Mouse (Mus musculus): ENCODE results near the gene H2-Ab1.
"Not testable (repeated sequence)": the region's sequence is repeated elsewhere in the genome, so short reads cannot be mapped to it uniquely, and the experiment has no call there.

Gene H2-Ab1

DNA sequence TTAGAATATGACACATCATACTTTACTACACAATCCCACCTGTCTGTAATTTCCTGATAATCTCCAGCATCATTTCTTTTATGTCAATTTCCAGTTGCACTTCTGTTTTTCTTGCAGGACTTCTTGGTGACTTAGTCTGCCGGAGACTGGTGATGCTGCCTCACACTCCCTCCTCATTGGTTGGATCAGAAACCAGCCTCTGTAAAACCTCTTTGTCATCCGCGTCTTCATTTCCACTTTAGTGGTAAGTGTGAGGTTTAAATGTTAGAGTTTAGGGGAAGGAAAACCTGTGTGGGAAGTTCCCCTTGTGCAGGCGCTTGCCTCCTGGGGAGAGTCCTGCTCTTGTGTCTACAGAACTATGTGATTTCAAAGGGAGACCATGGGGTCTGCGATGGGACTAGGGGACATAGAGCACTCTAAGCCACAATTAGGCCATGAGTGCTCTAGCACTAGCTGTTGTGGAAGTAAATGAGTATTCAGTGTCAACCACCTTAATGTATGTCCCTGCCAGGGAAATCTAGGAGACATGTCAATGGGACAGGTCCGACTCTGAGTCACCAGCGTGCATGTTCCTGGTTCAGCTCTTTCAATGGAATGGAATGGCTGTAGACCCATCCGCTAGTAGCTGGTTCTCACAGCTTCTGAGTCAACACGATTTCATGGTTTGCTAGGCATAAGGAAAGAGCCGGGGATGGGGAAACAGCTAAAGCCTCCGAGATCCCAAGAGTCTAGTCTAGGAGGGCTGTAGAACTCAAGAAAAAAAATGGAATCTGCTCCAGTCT, at the start of gene H2-Ab1:
Gene H2-Ab1 (plus strand): TSS at position 96 of the 782 bp plus-strand sequence.
- DNase-seq: peak; percentile 31

DNA sequence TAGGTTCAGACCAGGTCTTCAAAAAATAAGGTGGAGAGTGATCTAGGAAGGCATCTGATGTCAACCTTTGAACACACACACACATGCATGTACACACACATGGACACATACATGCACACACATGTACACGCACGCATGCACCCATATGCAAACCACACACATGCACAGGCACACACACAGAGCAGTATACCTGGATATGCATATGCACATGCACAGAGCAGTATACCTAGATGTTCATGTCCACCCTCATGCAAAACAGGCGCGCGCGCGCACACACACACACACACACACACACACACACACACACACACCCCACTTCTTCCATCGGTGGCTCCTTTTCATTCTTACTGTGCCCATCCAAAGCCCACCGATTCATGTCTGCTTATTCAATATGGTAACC, 49.6 kb upstream of the H2-Ab1 start:
- DNase-seq: no peak

DNA sequence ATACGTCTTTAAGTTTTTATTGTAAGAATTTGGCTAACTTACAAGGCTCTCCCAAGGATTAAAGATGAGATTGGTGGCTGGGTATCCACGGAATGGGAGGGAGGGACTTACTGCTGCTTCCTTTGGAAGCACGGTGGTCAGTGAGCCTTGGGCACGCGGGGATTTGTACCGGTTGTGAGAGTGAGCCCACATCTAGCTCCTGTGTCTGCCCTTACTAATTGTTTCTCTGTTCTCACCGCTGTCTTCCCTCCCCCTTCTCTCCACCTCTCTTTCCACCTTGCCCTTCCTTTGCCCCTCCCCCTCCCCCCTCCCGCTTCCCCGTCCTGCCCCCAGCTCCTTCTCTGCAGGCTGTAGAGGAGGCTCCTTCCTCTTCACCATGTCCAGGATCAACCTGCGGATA, 49.1 kb upstream of the H2-Ab1 start:
- DNase-seq: no peak

DNA sequence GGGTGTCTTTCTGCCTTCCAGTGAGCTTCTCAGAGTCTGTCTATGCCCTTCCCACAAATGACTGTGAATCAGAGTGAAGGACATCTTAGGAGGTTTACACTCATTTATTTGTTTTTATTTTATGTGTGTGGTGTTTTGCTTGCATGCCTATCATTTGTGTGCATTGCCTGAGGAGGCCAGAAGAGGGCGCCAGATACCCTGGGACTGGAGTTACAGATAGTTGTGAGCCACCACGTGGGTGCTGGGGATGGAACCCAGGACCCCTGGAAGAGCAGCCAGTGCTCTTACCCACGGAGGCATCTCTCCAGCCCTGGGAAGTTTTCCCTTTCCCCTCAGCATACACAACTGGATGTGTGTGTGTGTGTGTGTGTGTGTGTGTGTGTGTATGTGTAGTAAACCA, 47.8 kb upstream of the H2-Ab1 start:
- no peak for DNase-seq

DNA sequence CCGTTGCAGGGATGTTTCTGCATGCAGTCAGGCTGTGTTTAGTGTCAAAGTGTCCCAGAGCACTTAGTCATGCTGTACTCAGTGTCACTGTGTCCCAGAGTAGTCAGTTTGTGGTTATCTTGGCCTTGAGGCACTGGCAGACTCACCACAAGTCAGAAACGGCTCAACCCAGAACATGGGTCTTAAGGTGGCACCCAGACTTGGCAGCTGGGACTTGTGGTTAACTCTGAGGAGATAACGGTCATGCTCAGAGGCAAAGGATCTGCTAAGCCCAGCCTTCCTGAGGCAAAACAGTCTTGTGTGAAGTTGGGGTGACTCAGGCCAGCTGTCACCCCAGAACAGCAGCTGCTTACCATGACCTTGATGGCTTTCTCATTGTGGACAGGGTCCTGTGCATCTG, 46.9 kb upstream of the H2-Ab1 start:
- no peak for DNase-seq

DNA sequence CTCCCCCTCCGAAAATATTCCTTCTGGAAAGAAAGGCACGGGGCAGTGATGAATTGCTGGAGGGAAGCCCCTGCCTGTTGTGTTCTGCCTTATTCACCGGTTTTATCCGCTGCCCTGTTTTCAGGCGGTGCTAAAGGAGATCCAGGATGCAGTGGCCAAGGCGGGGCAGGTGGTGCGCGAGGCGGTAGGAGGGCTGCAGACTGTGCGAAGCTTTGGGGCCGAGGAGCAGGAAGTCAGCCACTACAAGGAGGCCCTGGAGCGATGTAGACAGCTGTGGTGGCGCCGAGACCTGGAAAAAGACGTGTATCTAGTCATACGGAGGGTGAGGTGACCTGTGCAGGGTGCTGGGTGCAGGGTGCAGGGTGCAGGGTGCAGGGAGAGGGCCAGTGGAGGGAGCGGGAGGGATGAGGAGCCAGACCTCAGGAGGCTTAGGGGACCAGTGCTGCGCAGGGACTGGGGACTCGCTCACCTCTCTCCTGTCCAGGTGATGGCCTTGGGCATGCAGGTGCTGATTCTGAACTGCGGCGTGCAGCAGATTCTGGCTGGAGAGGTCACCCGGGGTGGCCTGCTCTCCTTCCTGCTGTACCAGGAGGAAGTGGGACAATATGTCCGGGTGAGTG, 45.6 kb upstream of the H2-Ab1 start:
- DNase-seq: no peak

DNA sequence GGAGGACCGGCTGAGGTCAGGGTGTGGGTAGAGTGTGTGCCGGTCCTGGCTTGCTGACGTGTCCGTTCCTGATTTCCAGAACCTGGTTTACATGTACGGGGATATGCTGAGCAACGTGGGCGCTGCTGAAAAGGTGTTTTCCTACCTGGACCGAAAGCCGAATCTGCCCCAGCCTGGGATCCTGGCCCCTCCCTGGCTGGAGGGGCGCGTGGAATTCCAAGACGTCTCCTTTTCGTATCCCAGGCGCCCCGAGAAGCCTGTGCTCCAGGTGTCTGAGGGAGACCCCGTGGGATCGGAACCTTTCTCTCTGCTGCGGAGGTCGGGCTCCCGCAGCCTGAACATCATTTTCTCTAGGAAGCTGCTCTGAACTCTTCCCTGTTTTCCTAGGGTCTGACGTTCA, 43.6 kb upstream of the H2-Ab1 start:
- no peak for DNase-seq

DNA sequence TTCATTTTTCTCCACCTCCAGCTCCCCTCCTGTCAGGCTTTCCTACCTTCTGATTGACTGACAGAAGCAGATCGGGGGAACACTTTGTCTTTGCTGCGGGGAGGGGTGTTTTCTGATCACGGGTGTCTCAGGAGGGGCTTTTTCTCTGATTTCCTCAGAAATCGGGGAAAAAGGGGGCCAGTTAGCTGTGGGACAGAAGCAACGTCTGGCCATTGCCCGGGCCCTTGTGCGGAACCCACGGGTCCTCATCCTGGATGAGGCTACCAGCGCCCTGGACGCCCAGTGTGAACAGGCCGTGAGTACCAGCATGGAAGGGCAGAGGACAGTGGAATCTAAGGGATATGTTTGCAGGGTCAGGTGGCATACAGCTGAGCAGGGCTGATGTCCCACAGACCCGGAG, 42.3 kb upstream of the H2-Ab1 start:
- DNase-seq: no peak

DNA sequence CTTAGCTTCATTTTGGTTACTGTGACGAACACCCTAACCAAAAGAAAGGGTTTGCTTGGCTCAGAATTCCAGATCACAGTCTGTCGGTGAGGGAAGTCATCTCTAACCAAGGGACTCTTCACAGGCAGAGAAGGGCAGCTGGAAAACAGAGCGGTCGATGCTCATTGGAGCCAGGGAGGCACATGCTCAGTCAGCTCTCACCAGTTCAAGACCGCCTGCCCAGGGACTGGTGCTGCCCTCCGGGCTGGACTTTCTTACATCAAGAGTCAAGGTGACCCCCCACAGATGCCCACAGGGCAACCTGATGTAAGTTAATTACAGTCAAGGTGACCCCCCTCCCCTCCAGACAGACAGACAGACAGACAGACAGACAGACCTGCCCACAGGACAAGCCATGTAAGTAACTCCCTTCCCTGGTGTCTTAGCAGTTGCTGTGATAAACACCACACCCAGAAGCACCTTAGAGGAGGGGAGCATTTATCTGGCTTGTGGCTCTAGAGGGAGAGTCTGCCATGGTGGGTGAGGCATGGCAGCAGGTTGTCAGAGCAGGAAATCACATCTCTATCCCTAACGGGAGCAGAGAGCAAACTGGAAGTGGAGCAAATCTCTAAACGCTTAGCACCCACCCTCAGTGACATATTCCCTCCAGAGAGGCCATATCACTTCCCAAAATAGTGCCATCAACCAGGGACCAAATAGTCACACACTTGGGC, 40.1 kb upstream of the H2-Ab1 start:
- DNase-seq: no peak

DNA sequence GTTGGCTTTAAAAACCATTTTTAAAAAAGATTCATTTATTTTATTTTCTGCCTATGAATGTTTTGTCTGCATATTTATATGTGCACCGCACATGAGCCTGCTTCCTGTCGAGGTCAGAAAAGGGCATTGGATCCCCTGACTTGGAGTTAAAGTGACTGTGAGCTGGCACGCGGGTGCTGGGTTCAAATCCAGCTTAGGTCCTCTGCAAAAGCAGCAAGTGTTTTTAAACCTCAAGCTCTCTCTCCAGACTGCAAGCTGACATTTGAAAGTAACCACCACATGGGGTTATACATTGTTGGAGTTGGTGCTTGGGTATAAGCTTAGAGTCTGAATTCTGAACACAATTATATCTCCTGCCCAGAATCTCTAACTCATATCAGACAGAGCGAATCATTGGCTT, 39.5 kb upstream of the H2-Ab1 start:
- DNase-seq: no peak

DNA sequence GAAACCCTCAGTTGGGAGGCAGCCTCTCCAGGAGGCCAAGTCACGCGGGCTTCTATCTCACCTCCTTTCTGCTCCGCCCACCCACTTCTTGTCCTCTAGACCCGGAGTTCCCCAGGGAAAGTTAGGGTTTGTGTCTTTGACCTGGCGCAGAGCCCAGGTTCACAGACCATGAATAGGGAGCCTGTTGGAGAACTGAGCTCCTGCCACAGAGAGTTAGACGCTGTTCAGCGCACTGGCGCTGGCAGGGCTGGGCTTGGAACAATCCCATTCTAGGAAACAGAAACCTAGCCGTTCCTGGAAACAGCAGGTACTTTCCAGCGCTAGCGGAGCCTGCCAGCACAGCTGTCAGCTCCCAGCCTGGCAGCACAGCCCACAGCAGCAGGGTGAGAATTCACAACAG, 38.8 kb upstream of the H2-Ab1 start:
- no peak for DNase-seq

DNA sequence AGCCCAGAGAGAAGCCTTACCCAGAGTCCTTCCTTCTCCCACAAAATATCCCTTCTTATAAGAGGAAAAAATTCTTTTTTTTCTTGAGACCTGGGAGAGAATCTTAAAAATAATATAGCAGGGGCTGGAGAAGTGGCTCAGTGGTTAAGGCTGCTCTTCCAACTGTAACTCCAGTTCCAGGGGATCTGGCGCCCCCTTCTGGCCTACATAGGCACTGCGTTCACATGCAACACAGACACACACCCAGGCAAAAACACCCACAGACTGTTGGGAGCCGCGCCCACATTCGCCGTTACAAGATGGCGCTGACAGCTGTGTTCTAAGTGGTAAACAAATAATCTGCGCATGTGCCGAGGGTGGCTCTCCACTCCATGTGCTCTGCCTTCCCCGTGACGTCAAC, 38.4 kb upstream of the H2-Ab1 start:
- DNase-seq: not testable (repeated sequence)

DNA sequence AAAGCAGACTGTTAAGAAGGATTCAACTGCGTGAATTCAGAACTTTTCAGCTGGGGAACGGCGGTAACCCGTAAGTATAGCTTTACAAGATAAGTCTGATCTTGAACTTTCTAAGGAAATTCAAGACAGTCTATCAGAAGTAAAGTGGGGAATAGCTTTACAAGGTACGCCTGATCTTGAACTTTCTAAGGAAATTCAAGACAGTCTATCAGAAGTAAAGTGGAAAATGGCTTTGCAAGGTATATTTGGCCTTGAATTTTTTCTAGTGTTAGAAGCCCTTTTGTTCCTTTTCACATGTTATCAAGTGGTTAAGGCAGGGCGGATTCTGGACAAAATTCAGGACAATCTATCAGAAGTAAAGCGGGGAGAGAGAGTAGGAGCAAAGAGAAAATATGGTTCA, 37.7 kb upstream of the H2-Ab1 start:
- DNase-seq: not testable (repeated sequence)

DNA sequence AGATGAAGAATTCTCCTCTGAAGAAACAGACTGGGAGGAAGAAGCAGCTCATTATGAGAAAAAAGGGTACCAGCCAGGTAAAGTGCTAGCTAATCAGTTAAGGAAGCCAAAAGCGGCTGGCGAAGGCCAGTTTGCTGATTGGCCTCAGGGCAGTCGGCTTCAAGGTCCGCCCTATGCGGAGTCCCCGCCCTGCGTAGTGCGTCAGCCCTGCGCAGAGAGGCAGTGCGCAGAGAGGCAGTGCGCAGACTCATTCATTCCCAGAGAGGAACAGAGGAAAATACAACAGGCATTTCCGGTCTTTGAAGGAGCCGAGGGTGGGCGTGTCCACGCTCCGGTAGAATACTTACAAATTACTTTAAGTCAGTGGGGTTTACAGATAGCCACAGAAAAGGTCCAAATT, 37.1 kb upstream of the H2-Ab1 start:
- DNase-seq: not testable (repeated sequence)

DNA sequence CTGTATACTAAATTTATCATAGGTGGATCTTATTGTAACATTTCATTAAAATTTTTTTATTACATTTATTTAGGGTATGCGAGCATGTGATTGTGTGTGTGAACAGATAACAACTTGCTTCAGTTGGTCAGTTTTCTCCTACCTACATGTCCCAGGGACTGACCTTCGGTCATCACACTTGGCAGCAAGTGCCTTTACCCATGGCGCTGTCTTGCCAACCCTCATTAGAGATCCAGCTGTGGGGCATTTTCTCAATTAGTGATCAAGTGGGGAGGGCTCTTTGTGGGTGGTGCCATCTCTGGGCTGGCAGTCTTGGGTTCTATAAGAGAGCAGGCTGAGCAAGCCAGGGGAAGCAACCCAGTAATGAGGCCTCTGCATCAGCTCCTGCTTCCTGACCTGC, 32.7 kb upstream of the H2-Ab1 start:
- no peak for DNase-seq

DNA sequence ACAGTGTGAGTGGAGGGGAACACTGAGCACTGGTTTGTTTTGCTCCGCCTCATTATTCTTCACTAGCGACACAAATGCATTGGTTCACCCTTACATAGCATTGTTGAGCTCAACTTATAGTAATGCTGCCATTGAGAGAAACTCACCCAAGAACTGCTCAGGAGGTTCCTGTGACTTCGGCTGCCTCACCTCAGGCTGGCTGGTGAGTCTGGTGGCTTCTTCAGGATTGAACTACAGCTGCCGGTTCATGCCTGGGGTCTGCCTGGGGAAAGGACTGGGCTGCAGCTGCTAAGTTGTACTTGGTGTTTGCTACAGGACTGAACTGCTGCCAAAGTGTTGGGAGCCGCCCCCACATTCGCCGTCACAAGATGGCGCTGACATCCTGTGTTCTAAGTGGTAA, 32.1 kb upstream of the H2-Ab1 start:
- no peak for DNase-seq

DNA sequence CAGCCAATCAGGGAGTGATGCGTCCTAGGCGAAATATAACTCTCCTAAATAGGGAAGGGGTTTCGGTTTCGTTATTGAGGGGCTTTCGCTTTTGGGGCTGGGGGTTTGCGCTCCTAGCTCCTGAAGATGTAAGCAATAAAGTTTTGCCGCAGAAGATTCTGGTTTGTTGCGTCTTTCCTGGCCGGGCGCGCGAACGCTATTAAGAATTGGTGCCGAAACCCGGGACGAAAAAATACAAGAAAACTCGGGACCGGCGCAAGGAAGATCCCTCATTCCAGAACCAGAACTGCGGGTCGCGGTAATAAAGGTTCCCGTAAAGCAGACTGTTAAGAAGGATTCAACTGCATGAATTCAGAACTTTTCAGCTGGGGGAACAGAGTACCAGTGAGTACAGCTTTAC, 31.6 kb upstream of the H2-Ab1 start:
- DNase-seq: not testable (repeated sequence)

DNA sequence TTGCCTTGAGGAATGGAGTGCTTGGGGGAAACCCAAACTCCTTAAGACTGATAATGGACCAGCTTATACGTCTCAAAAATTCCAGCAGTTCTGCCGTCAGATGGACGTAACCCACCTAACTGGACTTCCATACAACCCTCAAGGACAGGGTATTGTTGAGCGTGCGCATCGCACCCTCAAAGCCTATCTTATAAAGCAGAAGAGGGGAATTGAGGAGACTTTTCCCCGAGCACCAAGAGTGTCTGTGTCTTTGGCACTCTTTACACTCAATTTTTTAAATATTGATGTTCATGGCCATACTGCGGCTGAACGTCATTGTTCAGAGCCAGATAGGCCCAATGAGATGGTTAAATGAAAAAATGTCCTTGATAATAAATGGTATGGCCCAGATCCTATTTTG, 26.5 kb upstream of the H2-Ab1 start:
- not testable (repeated sequence) for DNase-seq

DNA sequence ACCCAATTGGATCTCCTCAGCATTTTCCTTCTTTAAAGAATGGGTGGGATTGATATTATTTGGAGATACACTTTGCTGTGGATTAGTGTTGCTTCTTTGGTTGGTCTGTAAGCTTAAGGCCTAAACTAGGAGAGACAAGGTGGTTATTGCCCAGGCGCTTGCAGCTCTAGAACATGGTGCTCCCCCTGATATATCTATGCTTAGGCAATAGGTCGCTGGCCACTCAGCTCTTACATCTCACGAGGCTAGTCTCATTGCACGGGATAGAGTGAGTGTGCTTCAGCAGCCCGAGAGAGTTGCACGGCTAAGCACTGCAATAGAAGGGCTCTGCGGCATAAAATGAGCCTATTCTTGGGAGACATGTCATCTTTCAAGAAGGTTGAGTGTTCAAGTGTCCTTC, 25.5 kb upstream of the H2-Ab1 start:
- not testable (repeated sequence) for DNase-seq

DNA sequence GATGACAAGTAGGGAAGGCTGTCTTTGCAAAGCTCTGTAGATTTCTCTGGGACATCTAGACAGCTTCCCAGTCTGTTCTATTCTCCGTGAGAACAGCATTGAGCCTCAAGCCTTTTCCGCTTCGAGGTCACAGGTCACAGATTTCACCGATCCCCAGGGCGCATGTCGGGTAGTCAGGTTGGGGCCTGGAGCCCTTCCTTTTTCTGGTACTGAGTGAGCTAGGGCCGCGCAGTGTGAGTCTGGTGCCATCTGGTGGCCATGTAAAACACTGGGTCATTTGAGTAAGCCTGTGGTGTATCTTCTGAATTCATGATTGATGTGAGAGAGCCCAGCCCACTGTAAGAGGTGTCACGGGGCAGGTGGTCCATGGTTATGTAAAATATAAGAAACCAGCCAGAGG, 22.6 kb upstream of the H2-Ab1 start:
- peak; percentile 53 for DNase-seq

DNA sequence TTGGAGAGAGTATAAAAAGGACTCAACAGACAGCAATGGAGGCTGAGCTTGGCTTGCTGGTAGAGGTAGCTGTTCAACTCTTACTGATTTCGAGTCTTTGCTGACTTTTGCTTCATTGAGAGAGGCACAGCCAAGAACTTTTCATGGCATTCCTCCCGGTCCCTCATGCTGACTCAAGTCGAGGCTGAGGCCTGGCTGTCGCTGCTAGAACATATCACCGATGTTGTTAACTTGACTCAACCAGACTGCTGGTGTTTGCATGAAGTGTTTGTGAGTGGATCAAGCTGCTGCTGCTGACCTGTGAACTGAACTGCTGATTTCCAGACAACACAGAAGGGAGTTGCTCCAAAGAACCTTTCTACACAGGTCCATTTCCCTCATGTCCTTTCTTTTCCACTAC, 20.8 kb upstream of the H2-Ab1 start:
- no peak for DNase-seq

DNA sequence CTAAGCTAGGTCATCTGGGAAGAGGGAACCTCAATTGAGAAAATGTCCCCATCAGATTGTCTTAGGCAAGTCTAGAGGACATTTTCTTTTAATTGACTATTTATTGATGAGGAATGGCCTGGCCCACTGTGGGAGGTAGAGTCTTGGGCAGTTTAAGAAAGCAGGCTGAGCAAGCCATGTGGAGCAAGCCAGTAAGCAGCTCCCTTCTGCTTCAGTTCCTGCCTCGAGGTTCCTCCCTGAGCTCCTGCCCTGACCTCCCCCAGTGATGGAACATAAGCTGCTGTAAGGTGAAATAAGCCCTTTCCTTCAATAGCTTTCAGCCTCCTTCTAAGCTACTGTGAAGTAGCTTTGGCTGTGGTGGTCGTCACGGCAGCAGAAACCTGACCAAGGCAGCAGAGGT, 19.7 kb upstream of the H2-Ab1 start:
- DNase-seq: no peak

DNA sequence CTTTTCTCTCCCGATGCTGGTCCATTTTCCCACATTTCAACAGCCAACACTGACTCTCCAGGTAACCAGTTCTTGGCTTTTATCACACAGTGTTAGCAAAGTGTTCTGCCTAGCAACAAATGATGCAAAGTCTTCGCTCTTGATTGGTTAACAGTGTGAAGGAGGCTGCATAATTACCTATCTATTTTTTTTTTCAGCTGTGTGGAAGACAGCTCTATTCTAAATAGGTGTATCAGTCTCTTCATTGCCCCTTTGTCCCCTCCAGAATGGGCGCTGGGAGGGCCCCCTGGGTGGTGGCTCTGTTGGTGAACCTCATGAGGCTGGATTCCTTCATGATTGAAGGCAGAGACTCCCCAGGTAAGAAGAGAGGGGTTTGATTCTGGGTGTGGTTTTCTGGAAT, 18.8 kb upstream of the H2-Ab1 start, which contains the start of gene H2-Ob:
Gene H2-Ob (plus strand): TSS at position 198 of the 400 bp plus-strand sequence.
- no peak for DNase-seq

DNA sequence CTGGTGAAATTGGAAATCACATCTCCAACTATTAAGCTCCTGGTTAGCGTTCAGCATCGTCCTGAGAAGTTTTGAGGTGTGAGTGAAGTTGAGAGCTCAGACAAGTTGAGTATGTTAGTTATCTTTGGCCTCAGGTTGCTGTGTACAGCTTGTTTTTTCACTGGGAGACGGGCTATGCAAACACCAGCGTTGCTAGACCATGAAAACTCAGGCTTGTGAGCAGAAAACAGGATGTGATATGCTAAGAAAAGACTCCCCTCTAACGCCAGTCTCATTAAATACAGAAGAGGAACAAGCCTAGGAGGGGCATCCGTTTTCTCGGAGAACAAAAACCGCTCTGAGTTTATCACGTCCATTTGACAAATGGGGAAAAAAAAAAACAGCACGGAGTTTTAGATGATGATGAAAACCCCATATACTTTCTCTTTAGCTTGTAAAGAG, 17.9 kb upstream of the H2-Ab1 start:
- no peak for DNase-seq

Measured in embryo, embryonic 11 days (tissue).